Mouse (Mus musculus): ENCODE data around the gene Tmem30c.
"Not testable (repeated sequence)": the region's sequence is repeated elsewhere in the genome, so short reads cannot be mapped to it uniquely, and the experiment has no call there.

Gene Tmem30c

DNA sequence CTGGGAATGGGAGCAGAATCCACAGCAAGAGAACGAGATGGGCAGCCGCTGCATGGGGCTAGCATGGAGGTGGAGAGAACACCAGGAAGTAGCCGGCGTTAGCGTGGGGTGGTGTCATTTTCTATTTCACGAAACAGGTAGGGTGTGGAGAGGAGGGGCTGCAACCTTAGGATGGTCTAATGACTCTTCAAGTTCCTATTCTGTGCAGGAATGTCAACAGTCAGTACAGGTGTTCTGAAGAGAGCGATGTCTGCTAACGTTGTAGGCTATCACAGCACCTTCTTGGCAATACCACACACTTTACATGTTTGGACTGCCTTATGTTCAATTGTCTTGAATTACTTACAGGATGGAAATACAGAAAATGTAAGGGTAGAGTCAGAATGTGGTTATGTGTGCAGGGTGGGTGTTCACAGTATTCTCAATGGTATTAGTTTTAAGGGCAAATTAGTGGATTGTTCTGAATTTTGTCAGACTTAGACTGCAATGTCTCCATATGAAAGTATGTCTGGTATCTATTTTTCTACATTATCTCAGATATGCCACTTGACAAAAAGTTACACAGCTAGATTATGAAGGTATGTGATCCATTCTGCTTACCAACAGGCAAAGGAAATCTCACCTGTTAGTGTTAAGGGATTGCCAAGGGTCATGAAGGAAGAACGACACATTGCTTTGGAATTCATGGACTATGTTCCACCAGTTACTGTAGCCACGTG lies 2.7 kb upstream of the Tmem30c start:
- DNase-seq, result no peak

- no peak for DNase-seq
Observed at GRCm38 (mm10) chr16:57292296-57292695, 369 bp downstream of the Tmem30c start.

GRCm38 (mm10) chr16:57291696-57292095 lies 969 bp downstream of the Tmem30c start:
- DNase-seq, result no peak

DNA sequence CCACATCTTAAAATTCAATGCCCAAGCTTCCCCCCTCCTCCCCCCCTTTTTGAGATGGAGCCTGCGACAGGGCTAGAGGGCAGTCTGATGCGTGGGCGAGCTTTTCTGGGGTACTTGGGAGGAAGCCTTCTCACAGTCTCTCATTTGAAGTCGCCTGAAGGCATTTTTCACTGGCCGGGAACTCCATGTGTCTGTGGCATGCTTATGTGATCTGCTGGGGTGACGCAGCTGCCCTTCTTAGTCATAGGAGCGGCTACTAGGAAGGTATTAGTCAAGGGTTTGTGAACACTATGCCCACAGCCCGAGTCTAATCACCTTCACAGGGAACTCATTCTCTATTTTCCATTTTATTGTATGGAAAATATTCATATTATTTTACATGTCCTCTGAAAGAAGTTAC lies 11.2 kb downstream of the Tmem30c start:
- DNase-seq, result no peak

DNA sequence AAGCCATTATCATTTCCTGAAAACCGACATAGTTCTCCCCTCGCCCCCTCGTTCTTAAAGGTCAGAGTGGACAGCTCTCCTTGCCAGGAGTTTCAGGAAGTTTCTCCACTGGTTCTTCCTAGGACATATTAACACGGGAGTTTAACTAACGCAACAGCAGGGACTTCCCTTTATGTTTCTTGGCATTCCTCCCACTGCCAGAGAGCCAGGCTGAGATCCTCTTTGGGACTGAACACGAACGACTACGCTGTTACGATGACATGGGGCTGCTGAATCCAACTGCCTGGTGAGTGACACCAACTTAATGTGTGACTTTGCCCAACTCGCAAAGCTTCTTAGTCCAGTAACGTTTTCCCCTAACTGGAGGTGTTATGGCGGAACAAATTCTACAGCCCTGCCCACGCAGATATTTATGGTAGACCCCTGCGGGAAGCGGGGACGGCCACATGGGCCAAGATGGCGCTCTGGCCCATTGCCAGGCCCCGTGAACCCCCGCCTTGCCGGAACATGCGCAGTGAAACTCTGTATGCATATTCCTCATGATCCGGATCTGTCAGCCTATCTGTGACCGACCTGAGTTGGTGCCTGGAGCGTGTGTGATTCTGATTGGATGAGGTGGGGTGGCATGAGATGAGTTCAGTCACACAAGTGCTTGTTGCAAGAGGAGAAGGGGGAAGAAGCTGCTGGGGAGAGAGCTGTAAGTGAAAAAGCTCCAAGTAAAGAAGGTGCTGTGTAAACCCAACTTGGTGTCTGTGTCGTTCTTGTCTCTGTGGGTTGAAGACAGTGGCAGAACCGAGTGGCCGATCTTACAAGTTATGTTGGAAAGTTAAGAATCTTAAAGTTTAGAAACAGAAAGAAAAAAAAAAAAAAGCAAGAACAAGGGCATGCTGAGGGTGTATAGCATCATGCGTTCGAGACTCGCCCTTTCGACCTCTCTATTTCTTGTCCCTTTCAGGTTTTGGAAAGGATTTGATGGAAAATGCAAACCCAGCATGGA lies 12.1 kb downstream of the Tmem30c start:
- DNase-seq, result no peak

DNA sequence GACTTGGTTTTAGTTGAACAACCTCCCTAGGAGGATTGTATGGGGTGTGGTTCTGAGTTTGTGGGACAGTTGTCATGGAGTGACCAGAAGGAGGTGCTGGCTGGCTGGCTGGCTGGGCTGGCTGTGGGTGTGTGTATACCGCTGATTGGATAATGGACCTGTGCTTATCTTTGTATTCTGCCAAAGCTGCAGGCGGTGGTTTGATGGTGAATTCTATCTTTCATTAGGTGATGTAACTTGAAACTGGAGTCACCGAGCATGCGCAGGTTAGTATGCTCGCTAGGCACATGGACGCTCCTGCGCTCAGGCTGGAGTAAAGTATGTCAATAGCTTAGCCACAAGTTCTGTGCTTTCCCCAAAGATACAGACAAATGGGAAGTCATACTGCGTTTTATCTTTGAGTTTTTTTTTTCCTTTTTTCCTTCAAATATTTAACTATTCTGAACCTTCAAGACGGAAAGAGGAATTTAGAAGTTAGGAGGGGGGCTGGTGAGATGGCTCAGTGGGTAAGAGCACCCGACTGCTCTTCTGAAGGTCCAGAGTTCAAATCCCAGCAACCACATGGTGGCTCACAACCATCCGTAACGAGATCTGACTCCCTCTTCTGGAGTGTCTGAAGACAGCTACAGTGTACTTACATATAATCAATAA lies 13.6 kb downstream of the Tmem30c start:
- no peak for DNase-seq

GRCm38 (mm10) chr16:57269751-57270150 lies 22.9 kb downstream of the Tmem30c start:
- no peak for DNase-seq

DNA sequence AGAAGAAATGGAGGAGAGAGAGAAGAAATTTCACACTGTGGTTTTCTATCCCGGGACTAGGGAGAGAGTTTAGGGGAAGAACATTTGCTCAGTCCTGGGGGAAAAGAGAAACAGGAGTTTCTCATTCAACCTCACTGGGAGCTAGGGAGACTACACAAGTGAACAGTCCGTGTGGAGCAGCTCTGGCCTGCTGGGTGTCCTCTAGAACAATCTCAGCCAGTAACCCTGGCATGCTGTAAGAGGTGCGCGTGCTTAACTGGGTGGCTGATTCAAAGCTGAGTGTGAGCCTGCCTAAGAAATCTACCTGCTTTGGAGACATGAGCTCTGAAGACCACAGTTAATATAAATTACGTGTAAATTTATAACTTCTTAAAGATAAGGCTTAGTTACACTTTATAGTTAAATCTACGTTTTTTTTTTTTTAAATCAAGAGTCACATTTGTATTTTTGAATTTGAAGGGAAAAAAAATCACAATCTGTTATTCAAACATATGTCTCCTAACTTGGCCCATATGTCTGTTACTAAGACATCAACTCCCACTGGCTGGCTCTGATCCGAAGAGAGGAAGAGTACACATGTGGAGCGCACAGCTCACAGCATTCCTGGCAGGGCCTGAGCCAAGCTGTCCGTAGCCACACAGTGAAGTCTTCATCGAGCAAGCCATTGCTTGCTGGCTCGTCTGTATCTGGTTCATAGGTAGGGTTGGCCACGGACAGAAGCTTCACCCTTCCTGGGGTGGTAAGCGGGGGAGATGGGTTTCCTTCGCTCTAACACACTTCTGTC lies 24.4 kb downstream of the Tmem30c start:
- no peak for DNase-seq

DNA sequence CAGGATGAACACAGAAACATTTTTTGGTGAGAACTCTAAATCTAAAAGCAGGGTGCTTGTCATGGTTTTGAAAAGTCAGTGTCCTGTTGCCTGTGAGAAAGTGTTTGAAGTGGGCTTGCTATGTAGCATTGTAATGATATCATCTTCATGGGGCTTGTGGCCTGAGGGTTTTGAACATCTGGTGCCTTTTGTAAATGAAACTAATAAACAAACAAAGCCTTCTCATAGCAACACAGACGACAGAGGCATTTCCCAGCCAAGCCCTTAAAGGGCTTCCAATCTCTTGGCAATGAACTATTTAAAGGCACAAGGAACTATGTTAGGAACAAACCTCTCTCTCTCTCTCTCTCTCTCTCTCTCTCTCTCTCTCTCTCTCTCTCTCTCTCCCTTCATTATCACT lies 25.6 kb downstream of the Tmem30c start:
- peak; percentile 14 for DNase-seq

DNA sequence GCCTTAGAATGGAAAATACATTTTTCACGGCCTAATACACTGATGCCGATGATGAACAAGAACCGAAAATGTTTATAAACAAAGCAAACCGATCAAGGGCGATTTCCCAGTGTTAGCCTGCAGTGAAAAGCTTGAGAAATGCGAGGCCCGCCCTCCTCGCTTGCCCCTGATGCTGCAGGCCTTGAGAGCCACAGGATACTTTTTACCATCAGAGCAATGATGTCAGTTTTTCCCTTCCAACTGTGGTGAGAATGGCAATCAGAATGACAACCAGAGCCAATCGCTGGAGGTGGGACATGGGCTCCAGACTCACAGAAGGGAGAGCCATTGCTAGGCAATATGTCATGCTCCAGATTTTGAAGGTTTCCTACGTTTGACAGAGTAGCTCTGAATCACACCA lies 32.5 kb downstream of the Tmem30c start:
- DNase-seq, result no peak

DNA sequence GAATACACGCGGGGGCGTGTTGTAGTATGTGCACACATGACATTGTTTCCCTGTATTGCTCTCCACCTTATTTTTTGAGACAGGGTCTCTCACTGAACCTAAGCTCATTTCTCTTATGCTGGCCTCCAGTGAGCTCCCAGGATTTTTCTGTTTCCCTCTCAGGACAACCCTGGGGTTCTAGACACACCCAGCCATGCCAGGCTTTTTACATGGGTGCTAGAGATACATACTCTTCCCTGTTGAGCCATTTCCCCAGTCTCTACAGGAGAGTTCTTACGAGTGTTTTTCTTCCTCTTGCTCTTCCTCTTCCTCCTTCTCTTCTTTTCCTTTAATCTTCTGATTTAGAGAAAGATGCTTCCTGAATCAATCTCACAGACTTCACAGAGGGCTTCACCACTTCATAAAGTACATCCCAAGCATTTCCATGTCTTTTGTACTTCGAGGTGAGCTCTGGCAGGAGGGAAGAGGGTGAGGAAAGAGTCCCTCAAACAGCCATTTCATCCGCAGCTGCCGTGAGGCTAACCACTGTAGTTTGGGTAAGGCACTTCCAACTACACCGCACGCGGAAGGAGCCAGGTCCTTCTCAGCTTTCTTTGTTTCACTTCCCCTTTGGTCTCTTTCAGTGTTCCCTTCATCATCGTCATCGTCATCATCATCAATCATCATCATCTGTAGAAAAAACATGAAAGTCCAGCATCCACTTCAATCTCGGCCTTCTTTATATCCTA lies 33.1 kb downstream of the Tmem30c start:
- DNase-seq, result no peak

- peak; percentile 48 for DNase-seq
Observed at GRCm38 (mm10) chr16:57251589-57252421, 40.9 kb downstream of the Tmem30c start.

DNA sequence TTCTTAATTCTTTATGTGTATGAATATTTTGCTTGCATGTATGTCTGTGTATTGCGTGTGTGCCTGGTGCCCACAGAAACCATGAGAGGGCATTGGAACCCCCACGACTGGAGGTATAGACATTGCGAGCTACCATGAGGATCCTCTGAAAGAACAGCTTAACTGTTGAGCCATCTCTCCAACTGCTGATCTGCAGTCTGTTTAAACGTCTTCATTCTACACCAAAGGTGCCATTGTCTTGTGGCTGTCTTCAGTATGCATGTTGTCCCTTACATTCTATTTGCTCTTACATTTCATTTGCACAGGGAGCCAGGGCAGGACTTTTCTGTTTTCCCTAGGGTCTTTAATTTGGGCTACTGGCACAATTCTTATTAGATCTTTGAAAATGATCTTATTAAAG lies 41.7 kb downstream of the Tmem30c start:
- DNase-seq, result no peak

- DNase-seq, result no peak
Observed at GRCm38 (mm10) chr16:57247464-57247863, 45.2 kb downstream of the Tmem30c start.

DNA sequence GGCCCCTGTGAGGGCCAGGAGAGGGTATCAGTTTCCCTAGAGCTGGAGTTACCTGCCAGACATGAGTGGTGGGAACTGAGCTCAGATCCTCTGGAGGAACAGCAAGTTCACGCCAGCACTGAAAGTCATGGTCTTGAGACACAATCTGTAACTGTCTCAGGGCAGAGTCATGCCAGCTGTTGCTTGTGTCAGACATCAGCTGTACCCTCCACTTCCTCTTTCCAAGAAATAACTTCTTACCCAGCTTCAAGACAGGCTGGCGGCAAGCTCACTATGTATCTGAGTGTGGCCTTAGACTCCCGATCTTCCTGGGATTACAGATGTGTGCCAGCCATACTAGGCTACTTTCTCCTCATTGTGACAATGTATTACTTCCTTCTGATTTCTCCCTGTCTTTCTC lies 46.1 kb downstream of the Tmem30c start:
- DNase-seq, result no peak

- peak; percentile 80 for DNase-seq
Observed at GRCm38 (mm10) chr16:57243858-57244248, 48.8 kb downstream of the Tmem30c start.

DNA sequence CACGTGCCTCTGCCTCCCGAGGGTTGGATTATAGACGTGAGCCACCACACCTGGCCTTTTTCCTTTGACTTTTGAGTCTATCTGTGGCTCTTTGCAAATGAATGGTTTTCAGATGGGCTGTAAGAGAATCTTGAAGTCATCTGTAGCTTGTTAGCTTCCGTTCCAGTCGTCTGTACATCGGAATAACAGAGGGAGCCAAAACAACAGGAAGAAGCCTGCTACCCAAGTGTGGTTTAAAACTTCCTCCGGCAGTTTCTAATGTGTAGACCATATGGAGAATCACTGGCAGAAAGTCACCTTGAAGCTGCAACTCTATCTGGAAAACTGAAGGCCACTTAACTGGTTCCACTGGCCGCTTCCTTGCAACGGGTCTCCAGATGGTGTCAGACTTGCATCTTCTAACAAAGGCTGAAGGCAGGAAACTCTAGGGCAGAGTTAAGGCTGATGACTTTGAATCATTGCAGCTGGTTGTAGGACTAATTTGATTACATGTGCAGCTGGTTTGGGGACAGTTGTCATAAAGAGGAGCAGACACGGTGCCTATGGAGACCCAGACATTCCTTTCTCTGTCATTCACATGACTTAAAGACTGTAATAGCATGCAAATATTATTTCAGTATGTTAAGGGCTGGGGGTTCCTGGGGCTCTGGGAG lies 49.3 kb downstream of the Tmem30c start:
- peak; percentile 29 for DNase-seq

DNA sequence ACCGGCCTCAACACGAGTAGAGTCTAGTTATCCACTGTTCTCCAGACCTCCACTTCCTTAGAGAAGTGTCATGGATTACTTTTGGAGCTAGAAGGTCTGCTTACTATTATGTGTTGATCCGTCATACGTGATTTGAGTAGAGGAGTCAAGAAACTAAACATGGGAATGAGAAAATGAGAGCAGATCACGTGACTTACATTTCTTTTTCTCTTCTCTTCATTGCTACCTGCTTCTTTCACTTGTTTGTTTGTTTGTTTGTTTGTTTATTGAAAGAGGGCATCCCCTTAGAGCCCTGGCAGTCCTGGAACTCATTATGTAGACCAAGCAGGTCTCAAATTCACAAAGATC lies 49.8 kb downstream of the Tmem30c start:
- DNase-seq, result no peak

DNA sequence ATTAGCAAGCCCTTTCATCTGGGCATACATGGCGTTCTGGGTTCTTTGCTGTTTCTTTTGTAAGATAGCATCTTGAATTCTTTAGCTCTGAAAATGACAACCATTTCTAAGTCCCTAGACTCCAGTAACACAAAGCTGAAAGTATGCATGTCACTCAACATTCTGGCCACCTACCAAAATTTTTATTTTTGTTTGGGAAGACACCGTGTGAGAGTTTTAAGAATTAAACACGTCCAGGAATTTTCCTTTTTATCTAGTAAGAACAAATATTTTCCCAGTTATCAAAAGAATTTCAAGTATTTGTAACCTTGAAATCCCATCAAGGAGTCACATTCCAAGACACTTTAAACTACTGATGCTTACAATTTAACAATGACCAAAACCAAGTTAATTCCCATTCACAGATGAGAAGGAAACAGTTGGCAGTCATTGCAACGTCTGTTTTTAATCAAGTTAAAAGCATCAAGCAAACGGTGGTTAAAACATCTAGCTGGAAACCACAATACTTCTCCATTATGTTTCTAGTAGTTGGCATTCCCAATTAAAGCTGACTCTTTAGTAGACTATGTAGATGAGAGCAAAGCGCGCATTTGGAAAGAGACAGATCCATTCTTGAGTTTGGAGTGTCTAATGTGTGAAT lies 56.7 kb downstream of the Tmem30c start:
- no peak for DNase-seq

DNA sequence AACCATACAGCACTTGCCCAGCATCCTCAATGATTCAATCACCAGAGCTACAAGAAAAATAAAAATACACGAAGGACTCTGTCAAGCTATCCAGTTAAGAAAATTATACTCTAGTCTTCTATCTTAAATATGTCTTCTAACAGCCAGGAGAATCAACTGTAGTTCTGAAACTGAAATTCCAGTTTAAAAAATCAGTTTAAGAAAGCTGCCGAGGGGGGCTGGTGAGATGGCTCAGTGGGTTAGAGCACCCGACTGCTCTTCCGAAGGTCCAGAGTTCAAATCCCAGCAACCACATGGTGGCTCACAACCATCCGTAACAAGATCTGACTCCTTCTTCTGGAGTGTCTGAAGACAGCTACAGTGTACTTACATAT lies 60.7 kb downstream of the Tmem30c start:
- not testable (repeated sequence) for DNase-seq

All from kidney, adult 9 months (tissue).